Mouse (Mus musculus) embryo, embryonic 11 days (tissue): ENCODE data around the gene Cbx7.
"Not testable (repeated sequence)": the region's sequence is repeated elsewhere in the genome, so short reads cannot be mapped to it uniquely, and the experiment has no call there.

Experiments used
- DNase-seq: peaks from one replicate; pipeline ENCODE4 v3.0.0-alpha.2; 2015

Gene Cbx7

GRCm38 (mm10) chr15:79917111-79917720 lies 53.7 kb downstream of the Cbx7 start:
- no peak for DNase-seq

- no peak for DNase-seq
Observed at GRCm38 (mm10) chr15:79916150-79916549, 54.8 kb downstream of the Cbx7 start.

GRCm38 (mm10) chr15:79914357-79914756 lies 56.6 kb downstream of the Cbx7 start:
- no peak for DNase-seq

DNA sequence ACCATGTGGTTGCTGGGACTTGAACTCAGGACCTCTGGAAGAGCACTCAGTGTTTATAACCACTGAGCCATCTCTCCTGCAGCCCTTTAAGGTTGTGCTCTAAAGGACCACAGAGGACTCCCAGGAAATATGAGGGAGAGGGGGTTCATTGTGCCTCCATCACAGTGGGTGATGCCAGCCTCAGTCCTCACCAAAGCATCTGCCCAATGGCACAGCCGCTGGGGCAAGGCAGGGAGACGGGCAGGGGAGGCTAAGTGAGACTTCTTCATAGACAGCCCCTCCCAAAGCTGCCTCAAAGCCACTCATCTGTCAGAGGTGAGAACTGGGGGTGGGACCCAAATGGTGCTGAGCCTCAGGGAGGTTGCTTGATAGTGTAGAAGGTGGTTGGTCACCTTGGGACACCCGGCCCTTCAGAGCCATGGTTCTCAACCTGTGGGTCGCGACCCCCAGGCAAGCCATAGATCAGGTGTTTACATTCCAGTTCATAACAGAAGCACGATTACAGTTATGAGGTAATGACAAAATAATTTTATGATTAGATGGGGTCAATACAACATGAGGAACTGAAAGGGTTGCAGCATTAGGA lies 57.1 kb downstream of the Cbx7 start:
- DNase-seq = no peak

DNA sequence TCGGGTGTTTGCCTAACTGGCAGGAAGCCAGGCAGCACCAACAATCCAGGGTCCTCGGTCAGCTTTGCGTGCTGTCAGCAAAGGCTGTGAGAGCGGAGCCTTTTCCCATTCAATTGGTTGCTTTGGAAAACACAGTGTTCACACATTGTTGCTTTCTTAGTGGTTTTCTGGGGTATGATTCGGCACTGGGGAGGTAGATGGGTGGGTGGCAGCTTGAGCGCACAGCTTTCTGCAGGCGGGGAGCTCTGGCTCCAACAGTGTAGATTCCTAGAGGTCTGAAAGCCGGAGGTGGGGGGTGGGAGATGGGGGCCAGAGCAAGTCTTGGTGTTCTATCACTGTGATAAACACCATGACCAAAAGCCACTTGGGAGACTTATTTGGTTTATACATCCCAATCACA lies 59.6 kb downstream of the Cbx7 start:
- no peak for DNase-seq

GRCm38 (mm10) chr15:79910812-79911211 lies 60.1 kb downstream of the Cbx7 start:
- DNase-seq = not testable (repeated sequence)

GRCm38 (mm10) chr15:79909006-79909405 lies 61.9 kb downstream of the Cbx7 start:
- DNase-seq = not testable (repeated sequence)

DNA sequence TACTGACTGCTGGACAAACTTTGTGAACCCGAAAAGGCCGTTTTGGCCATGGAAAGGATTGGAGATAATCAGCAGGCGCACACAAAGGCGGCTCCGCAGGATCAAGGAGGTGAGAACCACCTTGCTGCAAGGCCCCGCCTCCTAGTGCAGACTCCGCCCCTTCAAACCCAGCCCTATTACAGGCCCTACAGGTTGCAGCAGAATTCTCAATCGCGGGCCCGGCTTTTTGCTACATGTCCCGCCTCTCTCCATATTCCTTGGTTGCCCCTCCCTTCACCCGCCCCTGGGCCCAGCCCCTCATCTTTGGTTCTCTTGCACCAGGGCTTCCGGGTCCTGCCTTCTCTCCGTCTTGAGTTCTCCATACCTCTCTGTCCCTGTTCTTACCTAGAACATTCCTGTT lies 64.1 kb downstream of the Cbx7 start:
- no peak for DNase-seq

GRCm38 (mm10) chr15:79905211-79905610 lies 65.7 kb downstream of the Cbx7 start:
- no peak for DNase-seq

DNA sequence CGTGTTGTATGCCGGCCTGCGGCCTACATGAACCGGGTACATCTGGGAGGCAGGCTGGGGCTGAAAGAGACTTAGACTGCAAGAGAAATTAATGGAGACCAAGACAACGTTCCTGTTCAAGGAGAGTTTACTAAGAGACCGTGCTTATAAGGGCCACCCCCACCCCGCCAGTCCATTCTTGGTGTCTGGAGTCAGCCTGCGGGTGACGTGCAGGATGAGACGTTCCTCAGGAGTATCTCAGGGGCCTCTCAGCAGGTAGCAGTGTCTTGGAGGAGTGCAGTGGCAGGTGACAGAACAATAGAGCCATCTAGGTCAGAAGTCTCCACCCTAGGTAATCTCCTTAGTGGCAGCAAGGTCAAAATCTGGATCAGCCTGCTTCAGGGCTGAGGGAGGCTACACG lies 66.2 kb downstream of the Cbx7 start:
- not testable (repeated sequence) for DNase-seq

DNA sequence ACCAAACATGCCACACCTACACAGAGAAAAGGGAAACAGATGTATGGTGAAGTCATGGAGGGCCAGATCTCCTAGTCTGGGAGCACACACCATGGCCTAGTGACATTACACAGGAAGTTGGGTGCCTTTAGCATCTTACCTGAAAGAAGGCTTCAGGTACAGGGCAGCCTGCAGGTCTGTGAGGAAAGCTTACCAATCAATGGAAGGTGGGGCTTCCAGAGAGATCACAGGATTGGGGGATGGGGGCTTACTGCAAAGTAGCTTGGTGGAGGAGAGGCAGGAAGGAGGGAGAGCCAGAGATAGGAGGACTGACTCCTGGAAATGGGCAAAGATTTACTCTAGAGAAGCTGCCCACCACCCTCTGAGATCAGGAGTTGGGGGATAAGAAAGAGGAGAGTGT lies 67.0 kb downstream of the Cbx7 start:
- no peak for DNase-seq

DNA sequence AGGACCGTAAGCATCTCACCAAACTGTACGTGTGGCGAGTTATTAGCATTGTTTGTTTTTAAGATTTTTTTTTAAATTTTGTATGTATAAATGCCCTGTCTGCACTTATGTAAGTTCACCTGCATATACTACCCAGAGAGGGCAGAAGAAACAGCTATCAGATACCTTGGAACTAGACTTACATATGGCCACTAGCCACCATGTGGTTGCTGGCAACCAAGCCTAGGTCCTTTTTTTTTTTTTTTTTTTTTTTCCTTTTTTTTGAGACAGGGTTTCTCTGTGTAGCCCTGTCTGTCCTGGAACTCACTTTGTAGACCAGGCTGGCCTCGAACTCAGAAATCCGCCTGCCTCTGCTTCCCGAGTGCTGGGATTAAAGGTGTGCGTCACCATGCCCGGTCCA lies 67.8 kb downstream of the Cbx7 start:
- not testable (repeated sequence) for DNase-seq

DNA sequence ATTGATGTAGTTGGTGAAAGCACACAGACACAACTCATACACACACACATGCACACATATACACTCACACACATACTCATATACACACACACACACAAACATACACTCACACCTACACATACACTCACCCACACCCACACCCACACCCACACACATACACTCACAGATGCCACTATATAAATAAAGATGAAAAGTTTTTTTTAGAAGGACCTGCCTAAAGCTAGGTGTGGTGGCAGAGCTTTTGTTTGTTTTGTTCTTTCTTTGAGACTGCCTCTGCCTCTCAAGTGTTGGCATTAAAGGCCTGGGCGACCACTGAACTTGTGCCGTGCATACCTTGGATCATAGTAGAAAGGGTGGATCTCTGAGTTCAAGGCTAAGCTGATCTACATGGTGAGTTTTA lies 69.5 kb downstream of the Cbx7 start:
- DNase-seq = no peak

DNA sequence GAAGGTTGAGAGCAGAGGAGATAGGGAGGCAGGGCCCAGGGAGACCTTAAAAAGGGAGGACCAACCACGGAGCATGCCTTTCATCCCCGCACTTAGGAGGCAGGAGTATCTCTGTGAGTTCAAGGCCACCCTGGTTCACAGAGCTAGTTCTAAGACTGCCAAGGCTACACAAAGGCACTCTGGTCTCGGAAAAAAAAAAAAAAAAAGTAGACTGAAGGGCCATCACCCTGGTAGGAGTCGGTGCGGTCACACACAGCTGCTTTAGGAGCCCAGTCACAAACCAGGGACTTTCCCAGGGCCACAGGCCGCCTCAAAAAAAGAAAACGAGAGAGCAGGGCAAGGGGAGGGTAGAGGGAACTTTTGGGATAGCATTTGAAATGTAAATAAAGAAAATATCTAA lies 70.2 kb downstream of the Cbx7 start:
- no peak for DNase-seq

GRCm38 (mm10) chr15:79899828-79900510 lies 71.0 kb downstream of the Cbx7 start:
- DNase-seq = no peak

GRCm38 (mm10) chr15:79898988-79899387 lies 71.9 kb downstream of the Cbx7 start:
- DNase-seq = no peak

GRCm38 (mm10) chr15:79896080-79896725 lies 74.7 kb downstream of the Cbx7 start:
- no peak for DNase-seq

GRCm38 (mm10) chr15:79895221-79896079 lies 75.5 kb downstream of the Cbx7 start:
- DNase-seq = not testable (repeated sequence)

- no peak for DNase-seq
Observed at GRCm38 (mm10) chr15:79894343-79894742, 76.6 kb downstream of the Cbx7 start.

- DNase-seq = peak; percentile 20
Observed at GRCm38 (mm10) chr15:79893824-79894123, 77.1 kb downstream of the Cbx7 start.

GRCm38 (mm10) chr15:79892995-79893823 lies 77.7 kb downstream of the Cbx7 start:
- DNase-seq = no peak

DNA sequence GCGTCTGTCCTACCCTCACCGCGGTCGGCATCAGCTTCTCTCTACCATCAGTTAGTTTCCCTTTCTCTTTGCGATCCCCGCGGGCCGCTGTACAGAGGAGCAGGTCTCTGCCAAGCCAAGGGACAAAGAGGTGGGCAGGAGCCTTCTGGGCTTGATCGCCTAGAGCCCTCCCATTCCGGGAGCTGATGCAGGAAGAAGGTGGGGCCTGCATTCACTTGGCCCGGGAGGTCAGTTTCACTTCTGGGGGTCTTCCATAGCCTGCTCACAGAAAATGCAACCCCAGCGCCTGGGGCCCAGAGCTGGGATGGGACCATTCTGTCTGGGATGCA lies 78.7 kb downstream of the Cbx7 start:
- peak; percentile 58 for DNase-seq
